Mouse (Mus musculus) gastrocnemius, adult 8-10 months (tissue): ENCODE measurements around the gene Hist2h2bb. TPM values are rescaled to one million over a fixed set of nuclear protein-coding genes. Genes with fewer than 3 reads are reported as not detected.
"Not testable (repeated sequence)": the region's sequence is repeated elsewhere in the genome, so short reads cannot be mapped to it uniquely, and the experiment has no call there.

Experiments used
- DNase-seq, 2 experiments: peaks; one replicate each; pipeline ENCODE4 v3.0.0; 2022; ENCODE audit warnings: low spot score in 2 of 2
- total RNA-seq, 4 experiments: library from RNA; stranded (reverse); gene quantifications; 2 replicates each; pipeline ENCODE4 v1.2.4; 2022

Gene Hist2h2bb
- total RNA-seq, 4 experiments from 2014 or later: 18.8 to 38.2 (median 24.3) TPM

DNA sequence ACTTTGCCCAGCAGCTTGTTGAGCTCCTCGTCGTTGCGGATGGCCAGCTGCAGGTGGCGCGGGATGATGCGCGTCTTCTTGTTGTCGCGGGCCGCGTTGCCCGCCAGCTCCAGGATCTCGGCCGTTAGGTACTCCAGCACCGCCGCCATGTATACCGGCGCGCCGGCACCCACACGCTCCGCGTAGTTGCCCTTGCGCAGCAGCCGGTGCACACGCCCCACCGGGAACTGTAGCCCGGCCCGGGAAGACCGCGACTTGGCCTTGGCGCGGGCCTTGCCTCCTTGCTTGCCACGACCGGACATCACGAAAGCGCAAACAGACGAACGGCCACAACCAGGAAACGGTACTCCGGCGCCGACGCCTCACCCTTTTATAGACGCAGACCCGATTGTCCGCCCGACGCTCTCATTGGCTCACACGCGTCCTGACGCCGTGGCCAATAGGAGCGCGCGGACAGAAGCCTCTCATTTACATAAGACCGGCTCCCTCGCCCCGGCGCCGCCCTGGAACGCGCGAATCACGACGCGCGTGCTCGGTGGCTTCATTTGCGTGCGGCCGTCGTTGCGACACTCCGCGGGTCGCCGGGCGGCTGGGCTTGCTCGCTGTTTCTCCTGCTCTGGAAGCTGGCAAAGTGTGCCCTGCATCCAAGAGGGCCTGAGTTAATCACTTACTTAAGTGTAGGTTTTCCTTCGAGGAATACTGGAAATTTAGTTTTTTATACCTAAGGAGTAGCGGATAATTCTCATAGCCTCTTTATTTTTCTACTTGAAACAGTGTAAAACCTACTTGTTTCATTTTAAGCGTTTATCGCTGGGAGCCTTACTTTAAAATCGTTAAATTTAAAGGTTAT lies 29.4 kb upstream of the Hist2h2bb start, which contains the start of gene Hist2h2aa2:
Gene Hist2h2aa2, minus strand, starts transcription at position 328 of the 850 bp plus-strand sequence.
- DNase-seq: peak; percentile 86 to 93

DNA sequence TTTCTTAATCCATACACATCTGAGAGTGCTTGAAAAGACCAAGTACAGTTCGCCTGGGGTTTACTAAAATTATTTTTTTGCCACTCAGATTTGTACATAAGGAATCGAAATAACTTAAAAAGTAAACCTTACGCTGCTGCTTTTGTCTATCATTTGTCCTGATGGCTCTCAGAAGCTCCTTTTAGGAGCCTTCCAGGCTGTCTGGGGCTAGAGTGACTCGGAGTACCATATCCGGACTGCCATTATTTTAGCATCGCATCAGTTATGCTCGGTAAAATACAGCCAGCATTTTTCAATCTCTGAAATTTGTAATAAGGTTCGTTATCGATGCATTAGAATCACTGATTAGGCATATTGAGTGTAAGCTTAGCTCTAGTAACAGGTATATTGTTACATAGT lies 28.8 kb upstream of the Hist2h2bb start:
- DNase-seq: no peak

DNA sequence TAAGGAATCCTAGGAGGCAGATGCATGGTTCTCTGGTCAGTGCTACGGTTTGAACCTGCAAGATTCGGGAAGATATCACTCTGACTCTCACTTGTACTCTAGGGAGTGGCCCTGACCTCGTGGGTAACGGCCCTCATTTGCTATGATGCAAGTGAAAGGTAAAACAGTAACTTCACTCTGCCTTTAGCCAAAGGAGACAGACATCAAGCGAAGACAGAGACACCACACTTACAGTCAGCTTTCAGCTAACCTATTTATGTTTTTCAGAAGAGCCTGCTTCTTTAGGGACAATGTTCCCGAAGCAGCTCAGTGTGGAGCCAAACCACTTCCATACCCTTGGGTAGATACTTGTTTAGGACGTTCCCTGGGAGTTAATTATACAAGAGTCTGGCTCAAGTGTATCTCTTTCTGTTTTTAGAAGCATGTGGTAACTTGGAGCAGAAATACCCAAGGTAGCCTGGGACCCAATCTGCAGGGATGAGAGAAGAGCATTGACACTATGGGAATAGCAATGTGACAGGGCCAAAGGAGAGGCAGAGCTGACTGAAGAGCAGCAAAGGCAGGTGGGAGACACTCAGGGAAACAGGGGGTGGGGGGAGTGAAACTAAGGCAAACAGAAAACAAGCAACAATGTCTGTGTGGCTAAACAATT lies 25.5 kb upstream of the Hist2h2bb start:
- no peak for DNase-seq

GRCm38 (mm10) chr3:96245003-96245886 lies 24.3 kb upstream of the Hist2h2bb start, which contains the start of gene Hist2h2aa1:
Gene Hist2h2aa1 (plus strand): TSS chr3:96245497.
- peak; percentile 81 to 89 for DNase-seq

- not testable (repeated sequence) for DNase-seq
Observed at GRCm38 (mm10) chr3:96246018-96246417, 23.5 kb upstream of the Hist2h2bb start.

DNA sequence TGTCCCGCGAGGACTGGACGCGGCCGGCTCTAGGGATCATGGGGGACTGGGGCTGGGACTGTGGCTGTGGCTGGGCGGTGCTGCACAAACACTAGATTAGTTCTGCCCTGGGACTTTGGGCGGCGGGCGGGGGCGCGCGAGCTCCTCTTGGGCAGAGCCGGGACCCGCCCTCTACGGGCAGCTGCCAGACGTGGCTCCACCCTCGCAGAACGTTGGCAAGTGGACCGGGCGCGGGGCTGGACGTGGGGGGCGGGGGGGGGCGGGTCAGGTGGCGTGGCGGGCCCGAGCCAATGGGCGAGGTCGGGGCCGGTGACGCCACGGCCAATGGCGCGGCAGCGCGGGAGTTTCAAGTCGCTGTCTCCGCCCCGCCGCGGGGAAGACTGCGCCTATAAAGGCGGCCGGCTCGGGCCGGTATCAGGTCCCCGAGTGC lies 23.1 kb upstream of the Hist2h2bb start, which contains the start of gene Hist2h3c1:
Gene Hist2h3c1, plus strand, starts transcription at position 259 of the 430 bp plus-strand sequence.
- DNase-seq: not testable (repeated sequence)

- no peak for DNase-seq
Observed at GRCm38 (mm10) chr3:96247356-96248140, 22.0 kb upstream of the Hist2h2bb start.

DNA sequence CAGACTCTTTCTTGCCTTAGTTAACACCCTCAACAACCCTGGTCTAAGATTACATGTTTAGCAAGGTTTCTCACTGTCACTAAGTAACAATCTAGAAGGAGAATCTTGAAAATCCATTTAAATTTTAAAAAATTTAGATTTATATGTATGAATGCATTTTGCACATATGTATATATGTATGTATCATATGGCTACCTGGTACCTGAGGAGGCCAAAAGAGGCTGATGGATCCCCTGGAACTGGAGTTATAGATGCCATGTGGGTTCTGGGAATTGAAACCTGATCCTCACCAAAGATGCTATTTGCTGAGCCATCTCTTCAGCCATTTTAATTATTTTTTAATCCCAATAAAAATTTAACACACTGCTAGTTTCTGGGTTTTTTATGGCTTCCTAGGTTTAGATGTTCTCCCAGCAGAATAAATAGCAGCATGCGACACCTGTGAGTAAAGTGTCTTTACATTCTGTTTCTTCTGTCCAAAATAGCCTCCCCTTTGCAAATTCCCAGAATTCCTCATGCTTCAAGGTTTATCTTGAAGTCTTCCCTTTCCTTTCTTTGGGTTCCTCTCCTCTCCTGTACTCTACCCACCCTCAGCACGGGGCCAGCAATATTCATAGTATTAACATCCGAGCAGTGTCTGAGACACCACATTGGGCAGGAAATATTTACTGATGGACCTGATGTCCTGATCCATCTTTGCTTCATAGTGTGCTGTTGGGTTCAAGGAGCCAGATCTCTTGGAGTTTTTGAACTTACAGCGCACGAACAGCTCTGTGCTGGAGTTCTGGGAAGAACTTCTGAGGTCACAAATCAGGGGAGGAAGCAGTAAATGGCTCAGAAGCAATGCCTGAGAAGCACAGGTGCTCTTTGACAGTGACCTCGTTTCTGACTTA lies 21.2 kb upstream of the Hist2h2bb start:
- DNase-seq: no peak

DNA sequence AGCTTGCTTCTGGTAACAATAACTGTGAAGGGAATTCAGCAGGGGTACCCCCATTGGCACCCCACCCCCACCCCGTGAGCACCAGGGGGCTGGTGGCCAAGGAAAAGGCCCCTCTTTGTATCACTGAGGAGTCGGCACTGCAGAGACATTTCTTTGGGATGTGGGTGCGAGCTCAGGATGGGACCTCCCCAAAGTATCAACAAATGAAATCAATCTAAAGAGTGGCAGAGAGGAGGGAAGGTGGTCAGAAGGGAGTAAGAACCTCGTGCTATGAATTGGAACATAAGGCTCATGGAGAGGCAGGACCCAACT lies 20.6 kb upstream of the Hist2h2bb start:
- DNase-seq: no peak

DNA sequence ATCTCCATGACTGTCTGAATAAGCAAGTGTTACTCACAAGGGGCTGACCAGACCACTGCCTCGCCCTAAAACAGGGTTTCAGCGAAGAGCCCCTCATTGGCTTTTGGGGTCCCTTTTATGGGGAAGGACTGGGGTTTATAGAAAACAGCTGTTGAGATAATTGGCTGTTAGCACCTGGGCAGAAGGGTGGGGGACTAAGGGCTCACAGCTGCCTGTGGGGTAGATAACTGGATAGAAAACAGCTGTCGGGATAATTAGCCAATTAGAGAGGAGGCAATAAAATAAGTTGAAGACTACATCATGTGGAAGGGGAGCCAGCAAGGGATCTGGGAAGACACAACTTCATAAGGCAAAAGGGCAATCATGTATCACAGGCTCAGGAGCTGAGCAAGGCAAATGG lies 18.7 kb upstream of the Hist2h2bb start:
- no peak for DNase-seq

- no peak for DNase-seq
Observed at GRCm38 (mm10) chr3:96251787-96252186, 17.8 kb upstream of the Hist2h2bb start.

- no peak for DNase-seq
Observed at GRCm38 (mm10) chr3:96254683-96255355, 14.7 kb upstream of the Hist2h2bb start.

DNA sequence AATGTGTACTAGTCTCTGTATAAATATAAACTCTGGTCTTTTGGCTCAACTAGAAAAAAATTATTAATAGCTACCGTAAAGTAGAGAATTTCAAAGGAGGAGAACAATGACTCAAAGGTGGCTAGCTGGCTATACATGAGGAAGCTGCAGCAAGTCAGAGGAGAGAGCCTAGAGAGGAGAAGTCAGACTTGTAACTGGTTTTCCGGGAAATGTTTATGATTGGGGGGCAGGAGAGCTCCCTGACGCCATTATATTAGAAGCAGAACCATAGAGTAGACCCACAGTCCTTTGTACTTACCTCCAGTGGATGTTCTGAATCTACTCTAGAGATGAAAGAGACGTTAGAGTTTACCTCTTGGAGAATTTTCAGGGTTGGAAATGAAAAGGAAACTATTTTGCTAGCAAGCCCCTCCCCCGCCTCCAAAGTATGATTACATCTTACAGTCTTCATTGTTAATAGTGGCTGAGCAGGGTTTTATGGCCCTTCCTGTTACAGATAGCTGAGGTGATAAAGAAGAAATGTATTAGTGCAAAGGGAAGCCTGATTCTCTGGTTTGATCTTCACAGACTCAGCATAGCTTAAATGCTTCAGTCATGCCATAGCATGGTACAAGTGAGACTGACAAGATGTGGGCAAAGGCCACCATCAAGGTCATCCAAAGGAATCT lies 13.5 kb upstream of the Hist2h2bb start:
- DNase-seq: no peak

GRCm38 (mm10) chr3:96257190-96257589 lies 12.4 kb upstream of the Hist2h2bb start:
- no peak for DNase-seq

DNA sequence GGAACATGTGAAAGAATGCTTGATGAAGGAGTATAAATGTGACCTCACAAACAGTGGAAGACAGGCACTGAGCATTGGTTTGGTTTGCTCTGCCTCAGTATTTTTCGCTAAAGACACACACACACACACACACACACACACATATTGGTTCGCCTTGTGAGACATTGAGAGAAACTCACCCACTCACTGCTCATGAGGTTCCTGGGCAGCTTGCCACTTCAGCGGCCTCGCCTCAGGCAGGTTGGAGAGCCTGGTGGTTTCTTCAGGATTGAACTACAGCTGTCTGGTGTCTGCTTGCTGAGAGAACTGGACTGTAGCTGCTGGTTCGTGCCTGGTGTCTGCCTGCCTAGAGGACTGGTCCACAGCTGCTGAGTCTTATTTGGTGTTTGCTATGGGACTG lies 9.3 kb upstream of the Hist2h2bb start:
- DNase-seq: no peak

- DNase-seq: no peak
Observed at GRCm38 (mm10) chr3:96261623-96262022, 7.9 kb upstream of the Hist2h2bb start.

DNA sequence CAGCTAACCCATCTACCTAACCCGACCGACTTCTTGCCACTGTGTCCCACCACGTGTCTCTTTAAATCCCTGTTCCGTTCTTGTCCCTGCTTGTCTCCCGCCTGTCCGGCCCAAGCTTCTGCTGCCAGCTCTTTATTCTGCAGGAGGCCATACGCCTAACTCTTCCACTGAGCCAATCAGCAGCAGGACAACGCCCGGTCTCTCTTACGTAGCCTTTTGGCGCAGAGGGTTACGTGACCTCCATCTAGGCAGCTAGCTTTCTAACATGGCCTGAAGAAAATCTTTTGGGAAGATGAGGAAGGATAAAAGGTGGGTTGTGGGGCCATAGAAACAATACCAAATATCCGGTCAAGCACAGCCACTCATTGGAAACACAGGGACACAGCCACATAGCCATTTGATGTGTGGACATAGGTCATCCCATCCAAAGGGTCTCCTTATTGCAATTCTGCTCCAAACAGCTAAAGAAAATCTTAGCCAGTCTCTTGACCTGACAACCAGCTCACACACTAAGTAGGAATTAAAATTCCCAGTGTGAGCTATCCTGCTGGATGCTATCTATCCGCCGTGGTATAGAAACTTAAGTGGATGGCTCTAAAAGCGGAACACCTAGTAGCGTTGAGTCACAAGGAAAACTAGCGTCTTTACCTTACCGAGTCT lies 7.2 kb upstream of the Hist2h2bb start:
- peak; percentile 77 to 81 for DNase-seq

GRCm38 (mm10) chr3:96262979-96263550 lies 6.5 kb upstream of the Hist2h2bb start, which contains the start of gene Hist2h4:
Gene Hist2h4 (minus strand): TSS chr3:96263311.
- peak; percentile 93 for DNase-seq
